Mouse (Mus musculus) hindbrain, embryonic 14.5 days (tissue): ENCODE measurements at regions not wholly inside any gene's neighbourhood (a gene's known extent, or its start where the extent isn't known, plus 50 kb on each side); places are given as distances from the start of the nearest gene placed in this dataset.

Experiments used
- ATAC-seq: fragments of 200-750 bp; cut with Nextera tagmentation; 2 replicates; pipeline ENCODE4 v1.8.0; 2017; ENCODE audit warnings: moderate number of reproducible peaks, mild to moderate bottlenecking, moderate TSS enrichment, moderate library complexity; ENCODE audit not compliant: low FRiP score
- DNase-seq: peaks from one replicate; pipeline ENCODE4 v3.0.0-alpha.2; 2015; ENCODE audit warnings: low spot score
- H3K27ac ChIP-seq: fragments of 300-500 bp; sonication (generic); 2 replicates; pipeline ENCODE4 v1.5.1; 2014; ENCODE audit warnings: mild to moderate bottlenecking, moderate library complexity
- H3K27me3 ChIP-seq: fragments of 300-500 bp; sonication (generic); 2 replicates; pipeline ENCODE4 v1.6.1; 2014; ENCODE audit warnings: mild to moderate bottlenecking, low read length, mixed read lengths; ENCODE audit not compliant: control insufficient read depth, insufficient read depth
- H3K36me3 ChIP-seq: fragments of 300-500 bp; sonication (generic); replicated peaks from 2 replicates; pipeline ENCODE4 v1.6.1; 2014; ENCODE audit not compliant: control insufficient read depth, insufficient read depth
- H3K4me1 ChIP-seq: fragments of 300-500 bp; sonication (generic); replicated peaks from 2 replicates; pipeline ENCODE4 v1.6.1; 2014; ENCODE audit warnings: antibody characterized with exemption, low read length, mixed read lengths; ENCODE audit not compliant: control insufficient read depth, insufficient read depth
- H3K4me2 ChIP-seq: fragments of 300-500 bp; sonication (generic); replicated peaks from 2 replicates; pipeline ENCODE4 v1.6.1; 2014; ENCODE audit warnings: mild to moderate bottlenecking, moderate library complexity
- H3K4me3 ChIP-seq: fragments of 300-500 bp; sonication (generic); replicated peaks from 2 replicates; pipeline ENCODE4 v1.5.1; 2014; ENCODE audit warnings: mild to moderate bottlenecking, low read length
- H3K9ac ChIP-seq: fragments of 300-500 bp; sonication (generic); 2 replicates; pipeline ENCODE4 v1.6.1; 2014
- H3K9me3 ChIP-seq: fragments of 300-500 bp; sonication (generic); 2 replicates; pipeline ENCODE4 v1.6.1; 2016; ENCODE audit warnings: low read length; ENCODE audit not compliant: control insufficient read depth
- WGBS: fragments of 180-500 bp; shearing (Covaris S2); extraction: QIAGEN DNeasy Blood & Tissue Kit; methylation state at CpG from one replicate; pipeline ENCODE4 v1.1.7; 2014; 5-methylcytosine and 5-hydroxymethylcytosine counted together

DNA sequence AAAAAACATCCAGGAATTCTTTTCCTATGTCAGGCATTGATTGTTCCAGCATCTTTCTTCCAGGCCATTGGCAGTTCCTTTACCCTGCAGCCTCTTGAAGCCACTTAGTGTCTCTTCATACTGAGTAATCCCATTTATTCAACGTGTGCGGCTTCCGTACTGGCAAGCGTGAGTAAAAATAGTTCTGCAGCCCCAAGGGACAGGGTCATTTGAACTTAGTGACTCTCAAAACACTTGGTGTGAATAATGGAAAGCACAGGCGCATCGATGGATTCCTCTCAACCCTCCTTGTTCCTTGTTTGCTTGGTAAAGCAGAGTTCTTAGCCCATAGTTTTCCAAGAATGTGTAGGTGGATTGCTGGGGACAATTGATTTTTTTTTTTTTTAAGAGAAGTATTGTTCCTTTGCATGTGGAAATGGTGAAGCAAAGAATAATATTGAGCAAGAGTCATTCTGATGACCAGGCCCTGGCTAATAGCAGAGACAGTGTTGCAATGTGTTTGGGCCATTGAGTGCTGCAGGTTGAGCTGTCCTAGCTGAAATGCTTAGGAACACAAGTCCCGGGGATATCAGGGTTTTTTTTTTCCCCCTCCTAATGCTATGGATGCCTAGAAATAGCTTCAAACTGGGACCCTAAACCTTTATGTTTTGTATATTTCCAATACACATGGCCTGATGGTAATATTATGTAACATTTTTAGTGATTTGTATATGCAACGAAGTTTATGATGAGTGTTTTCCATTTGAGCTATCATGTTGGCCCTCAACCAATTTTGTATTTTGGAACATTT is 1294.1 kb upstream of the A1bg start:
- WGBS = 43% methylated on average over 8 of the region's 8 CpGs
- ATAC-seq (no peak), DNase-seq (no peak)
- H3K27me3 ChIP-seq = no peaks in the 10 kb centered on the region
- H3K36me3 ChIP-seq = no peaks in the 10 kb centered on the region
- no peak overlapping the region for H3K4me2 ChIP-seq
- no peak overlapping the region for H3K27ac ChIP-seq
- no peak overlapping the region for H3K4me3 ChIP-seq
- no peak overlapping the region for H3K9ac ChIP-seq
- no peaks in the 10 kb centered on the region for H3K9me3 ChIP-seq
- H3K4me1 ChIP-seq = no peaks in the 10 kb centered on the region

DNA sequence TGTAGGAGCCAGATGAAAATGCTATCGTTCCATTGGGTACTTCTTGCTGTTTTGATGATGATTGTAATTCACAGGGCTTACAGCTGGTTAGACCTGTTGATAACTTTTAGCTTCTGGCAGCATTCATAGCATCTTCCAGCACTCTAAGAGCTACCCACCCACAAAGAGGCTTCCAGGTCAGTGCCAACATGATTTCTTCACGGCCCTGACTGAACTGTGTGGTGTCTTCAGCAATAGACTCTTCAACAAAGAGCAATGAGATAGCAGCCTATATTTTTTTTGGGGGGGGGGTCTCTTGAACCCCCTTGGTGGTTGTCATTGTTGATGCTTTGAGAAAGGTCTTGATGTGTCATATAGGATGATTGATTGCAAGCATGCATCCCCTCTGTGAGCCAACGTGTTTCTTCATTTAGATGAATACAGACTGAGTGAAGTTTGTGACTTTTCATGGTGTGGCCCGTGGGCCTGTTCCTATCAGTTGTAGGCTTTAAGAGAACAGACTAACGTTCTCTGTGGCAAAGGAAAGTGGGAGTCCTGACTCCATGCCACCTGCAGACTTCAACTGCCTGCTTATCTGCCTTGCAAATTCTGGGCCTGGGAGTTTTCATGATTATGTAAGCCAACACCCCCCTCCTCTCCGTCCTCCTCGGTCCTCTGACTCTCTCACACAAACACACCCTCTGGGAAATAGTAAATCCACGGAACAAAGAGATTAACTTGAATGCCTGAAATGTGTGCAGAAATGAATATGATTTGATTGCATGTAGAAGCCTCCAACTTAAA is 1293.0 kb upstream of the A1bg start:
- no peak; the same call in 1 of the 2 replicates for ATAC-seq
- H3K4me3 ChIP-seq = no peak overlapping the region
- no peaks in the 10 kb centered on the region for H3K4me1 ChIP-seq
- no peak overlapping the region for H3K27ac ChIP-seq
- no peaks in the 10 kb centered on the region for H3K27me3 ChIP-seq
- H3K9me3 ChIP-seq = no peaks in the 10 kb centered on the region
- H3K4me2 ChIP-seq = no peak overlapping the region
- 47% methylated on average over 8 of the region's 8 CpGs for WGBS
- no peak for DNase-seq
- H3K36me3 ChIP-seq = no peaks in the 10 kb centered on the region
- H3K9ac ChIP-seq = no peak overlapping the region

DNA sequence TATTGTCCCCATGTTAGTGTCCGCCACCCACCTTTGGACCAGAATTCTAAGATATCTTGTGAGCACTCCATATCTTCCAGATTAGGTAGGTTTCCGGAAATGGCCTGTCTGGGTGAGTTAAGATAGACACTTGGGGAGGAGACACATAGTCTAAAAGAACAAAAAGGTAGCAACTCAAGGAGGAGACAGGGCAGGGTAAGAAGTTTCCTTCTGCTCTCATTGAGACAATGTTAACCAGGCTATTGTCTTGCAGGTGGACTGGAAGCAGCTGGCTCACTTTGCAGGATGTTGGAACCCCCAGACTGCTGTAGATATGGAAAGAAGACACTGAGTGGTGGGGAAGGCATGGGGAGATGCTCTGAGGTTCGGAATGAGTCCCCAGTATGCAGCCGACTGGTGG is 1291.5 kb upstream of the A1bg start:
- Histone ChIP-seq H3K9ac (no peak overlapping the region), H3K27me3 (no peaks in the 10 kb centered on the region), H3K9me3 (no peaks in the 10 kb centered on the region), H3K4me3 (no peak overlapping the region), H3K36me3 (no peaks in the 10 kb centered on the region), H3K27ac (no peak overlapping the region), H3K4me2 (no peak overlapping the region), H3K4me1 (no peaks in the 10 kb centered on the region)
- WGBS = 96% methylated on average over 4 of the region's 4 CpGs
- ATAC-seq (no peak), DNase-seq (no peak)

DNA sequence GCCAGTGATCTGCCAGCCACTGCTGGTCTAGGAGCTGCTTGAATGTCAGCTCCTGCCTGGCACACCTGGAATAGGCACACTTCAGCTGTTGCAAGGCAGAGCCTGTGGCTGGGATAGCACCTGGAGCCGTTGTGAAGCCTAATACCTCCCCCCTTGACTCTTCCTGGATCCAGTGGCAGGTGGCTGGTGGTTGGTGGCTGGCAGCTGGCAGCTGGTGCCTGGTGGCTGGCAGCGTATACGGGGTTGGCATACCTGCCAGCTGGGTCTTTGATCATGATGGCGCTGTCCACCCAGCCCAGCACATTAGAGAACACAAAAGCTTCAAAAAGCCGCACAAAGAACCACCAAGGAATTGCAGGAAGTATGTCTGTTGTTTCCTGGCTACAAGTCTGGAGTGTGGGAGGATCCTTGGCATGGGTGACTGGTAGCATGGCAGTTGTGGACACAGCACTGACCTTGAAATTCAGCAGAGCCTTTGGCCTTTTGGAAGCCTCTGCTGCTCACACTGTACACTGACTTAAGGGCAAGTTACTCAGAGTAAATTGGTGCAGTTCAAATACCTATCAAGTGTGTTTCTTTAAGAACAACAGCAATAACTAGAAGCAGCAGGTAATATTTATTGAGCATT is 1289.6 kb upstream of the A1bg start:
- peak; percentile 27 for DNase-seq
- 81% methylated on average over 5 of the region's 5 CpGs for WGBS
- no peaks in the 10 kb centered on the region for H3K9me3 ChIP-seq
- no peak for ATAC-seq
- H3K4me2 ChIP-seq = no peak overlapping the region
- no peak overlapping the region for H3K27ac ChIP-seq
- H3K4me3 ChIP-seq = no peak overlapping the region
- no peak overlapping the region for H3K9ac ChIP-seq
- H3K27me3 ChIP-seq = no peaks in the 10 kb centered on the region
- H3K4me1 ChIP-seq = no peaks in the 10 kb centered on the region
- H3K36me3 ChIP-seq = no peaks in the 10 kb centered on the region

DNA sequence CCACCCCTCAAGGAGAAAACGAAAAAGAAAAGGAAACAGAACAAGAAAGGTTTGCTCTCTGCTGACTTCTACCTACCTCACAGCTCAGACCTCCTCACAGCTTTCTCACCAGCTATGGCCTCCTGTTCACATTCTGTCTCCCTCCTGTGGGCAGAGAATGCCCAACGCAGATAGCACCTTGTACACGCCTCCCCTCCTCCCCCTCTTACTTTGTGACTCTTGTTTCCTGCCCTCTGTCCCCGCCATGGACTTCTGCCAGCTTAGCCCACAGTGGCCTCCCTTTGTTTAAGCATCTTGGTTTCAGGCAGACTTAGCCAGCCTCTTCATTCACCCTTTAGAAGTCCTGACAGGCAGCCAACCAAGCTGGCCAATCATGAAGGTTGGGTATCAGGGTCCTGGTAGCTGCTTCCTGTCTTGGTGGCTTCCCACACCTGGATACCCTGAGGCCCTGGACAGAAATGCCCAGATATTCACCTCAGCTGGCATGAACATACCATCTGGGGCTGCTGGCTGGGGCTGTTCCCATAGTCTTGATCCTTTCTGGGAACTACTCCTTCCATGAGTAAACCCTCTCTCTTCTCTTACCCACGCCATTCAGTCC is 1287.2 kb upstream of the A1bg start:
- Histone ChIP-seq H3K36me3 (no peaks in the 10 kb centered on the region), H3K27ac (no peak overlapping the region), H3K4me3 (no peak overlapping the region), H3K9me3 (no peaks in the 10 kb centered on the region), H3K9ac (no peak overlapping the region), H3K27me3 (no peaks in the 10 kb centered on the region), H3K4me2 (no peak overlapping the region), H3K4me1 (no peaks in the 10 kb centered on the region)
- ATAC-seq = no peak
- DNase-seq = peak; percentile 29
- 67% methylated on average over 5 of the region's 5 CpGs for WGBS

DNA sequence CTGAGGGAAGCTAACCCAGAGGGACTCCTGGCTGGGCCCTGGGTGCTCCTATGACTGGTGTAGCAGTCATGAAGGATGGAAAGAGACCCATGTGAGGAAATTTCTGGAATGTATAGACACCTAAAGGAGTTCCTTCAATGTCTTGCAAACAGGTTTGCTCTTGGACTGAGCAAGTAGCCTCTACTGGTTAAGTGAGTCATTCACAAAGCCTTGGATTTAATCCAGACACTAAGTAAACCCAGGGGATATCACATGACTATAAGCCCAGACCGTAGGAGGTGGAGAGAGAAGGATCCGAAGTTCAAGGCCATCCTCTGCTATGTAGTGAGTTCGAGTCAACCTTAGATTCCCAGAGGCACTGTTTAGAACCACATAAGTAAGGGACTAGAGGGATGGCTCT is 1286.5 kb upstream of the A1bg start:
- Histone ChIP-seq H3K27me3 (no peaks in the 10 kb centered on the region), H3K4me3 (no peak overlapping the region), H3K36me3 (no peaks in the 10 kb centered on the region), H3K4me1 (no peaks in the 10 kb centered on the region), H3K9me3 (no peaks in the 10 kb centered on the region), H3K4me2 (no peak overlapping the region), H3K9ac (no peak overlapping the region), H3K27ac (no peak overlapping the region)
- WGBS = 97% methylated on average over 3 of the region's 3 CpGs
- ATAC-seq = no peak
- no peak for DNase-seq

DNA sequence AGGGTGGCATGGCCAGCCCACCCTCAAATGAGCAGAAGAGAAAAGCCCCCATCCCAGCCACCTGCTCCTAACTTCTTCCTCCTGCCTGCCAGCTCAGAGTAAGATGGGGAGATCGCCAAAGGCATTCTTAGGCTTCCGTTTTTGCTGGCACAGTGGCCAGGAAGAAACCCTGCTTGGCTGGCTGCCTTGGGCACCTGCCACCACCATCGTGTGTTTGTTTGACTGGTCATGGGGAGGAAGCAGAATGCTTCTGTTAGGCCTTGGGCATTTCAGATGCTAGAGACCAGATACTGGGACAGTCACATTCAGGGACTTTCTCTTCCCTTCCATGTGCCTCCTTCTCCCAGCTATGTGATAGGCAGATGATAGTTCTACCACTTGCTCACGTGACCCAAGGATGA is 1283.7 kb upstream of the A1bg start:
- Histone ChIP-seq H3K9ac (no peak overlapping the region), H3K36me3 (no peaks in the 10 kb centered on the region), H3K27ac (no peak overlapping the region), H3K4me1 (no peaks in the 10 kb centered on the region), H3K4me3 (no peak overlapping the region), H3K27me3 (no peaks in the 10 kb centered on the region), H3K9me3 (peaks cover 6% of the 10 kb centered on the region; the same call in 1 of the 2 replicates), H3K4me2 (no peak overlapping the region)
- WGBS = 66% methylated on average over 4 of the region's 4 CpGs
- ATAC-seq (no peak), DNase-seq (peak; percentile 28)

DNA sequence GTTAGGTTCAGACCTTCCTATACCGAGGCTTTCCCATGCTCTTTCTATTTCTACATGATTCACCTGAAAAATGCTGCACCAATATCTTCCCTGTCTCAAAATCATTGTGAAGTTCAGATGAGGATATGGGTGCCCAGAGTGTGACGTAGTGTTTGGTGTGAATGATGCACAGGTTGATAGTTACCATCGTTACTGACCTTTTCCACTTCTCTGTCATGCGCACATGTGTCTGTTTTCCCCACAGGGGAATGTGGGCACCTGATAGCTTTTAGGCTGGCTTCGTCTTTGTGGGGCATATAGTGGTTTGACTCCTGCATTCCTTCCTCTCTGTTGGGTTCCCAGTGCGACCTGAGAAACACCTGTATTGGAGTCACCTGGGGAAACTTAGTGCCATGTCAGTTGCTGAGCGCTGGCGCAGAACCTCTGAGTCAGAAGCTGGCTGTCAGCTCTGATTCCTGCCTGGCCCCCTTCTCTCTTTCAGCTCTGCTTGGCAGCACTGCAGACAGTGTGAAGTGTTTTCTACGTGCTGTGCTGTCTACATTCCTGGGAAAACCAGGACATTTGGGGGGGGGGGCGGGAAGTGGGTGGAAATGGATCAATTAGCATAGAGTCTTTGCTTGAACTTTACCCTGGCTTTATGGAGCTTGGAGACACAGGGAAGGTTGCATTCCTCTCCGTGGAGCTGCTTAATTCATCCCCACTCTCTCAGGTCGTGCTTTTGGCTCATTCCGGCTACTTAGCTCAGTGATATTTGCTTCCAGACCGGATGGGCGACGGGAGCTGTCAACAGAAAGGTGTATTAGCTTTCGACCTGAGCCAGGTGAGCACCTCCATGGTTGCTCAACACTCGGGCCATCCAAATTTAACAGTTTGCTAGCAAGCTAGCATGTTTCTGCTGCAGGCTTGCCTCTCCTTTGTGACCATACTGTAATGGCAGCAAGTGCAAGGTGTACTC is 1281.4 kb upstream of the A1bg start:
- WGBS = 77% methylated on average over 18 of the region's 18 CpGs
- Histone ChIP-seq H3K36me3 (no peaks in the 10 kb centered on the region), H3K4me1 (no peaks in the 10 kb centered on the region), H3K9ac (no peak overlapping the region), H3K4me3 (no peak overlapping the region), H3K9me3 (peaks cover 6% of the 10 kb centered on the region; the same call in 1 of the 2 replicates), H3K4me2 (no peak overlapping the region), H3K27me3 (no peaks in the 10 kb centered on the region), H3K27ac (no peak overlapping the region)
- DNase-seq (no peak), ATAC-seq (no peak)
